Mouse (Mus musculus) midbrain, embryonic 10.5 days (tissue): ENCODE results near the gene Il17rc. TPM values are rescaled to one million over a fixed set of nuclear protein-coding genes. Genes with fewer than 3 reads are reported as not detected.

ENCODE experiments used
- DNase-seq: peaks from one replicate; pipeline ENCODE4 v3.0.0-alpha.2; 2017; ENCODE audit warnings: low spot score
- H3K27ac ChIP-seq: fragments of 300-500 bp; sonication (generic); replicated peaks from 2 replicates; pipeline ENCODE4 v1.5.1; 2016; ENCODE audit warnings: mild to moderate bottlenecking
- H3K27me3 ChIP-seq: fragments of 300-500 bp; sonication (generic); 2 replicates; pipeline ENCODE4 v1.6.1; 2016; ENCODE audit warnings: low read depth, mild to moderate bottlenecking; ENCODE audit not compliant: poor library complexity, severe bottlenecking
- H3K36me3 ChIP-seq: fragments of 300-500 bp; sonication (generic); 2 replicates; pipeline ENCODE4 v1.6.1; 2016; ENCODE audit warnings: mild to moderate bottlenecking, moderate library complexity
- H3K4me1 ChIP-seq: fragments of 300-500 bp; sonication (generic); 2 replicates; pipeline ENCODE4 v1.6.1; 2016
- H3K4me3 ChIP-seq: fragments of 300-500 bp; sonication (generic); 2 replicates; pipeline ENCODE4 v1.5.1; 2016; ENCODE audit warnings: mild to moderate bottlenecking, moderate library complexity
- H3K9me3 ChIP-seq: fragments of 300-500 bp; sonication (generic); replicated peaks from 2 replicates; pipeline ENCODE4 v1.6.1; 2016; ENCODE audit warnings: mild to moderate bottlenecking
- WGBS: fragments of 180-500 bp; shearing (Covaris S2); methylation state at CpG from one replicate; pipeline ENCODE4 v1.1.7; 2016; 5-methylcytosine and 5-hydroxymethylcytosine counted together
- polyA plus RNA-seq: library from polyadenylated mRNA; unstranded; fragments of >200 nt; fragmentation: Nextera tagmentation; extraction: Ambion mirVana; gene quantifications from 2 replicates; pipeline ENCODE4 v1.2.1, GENCODE M21; 2016

Il17rc gene
- polyA plus RNA-seq, 1 experiment from 2014 or later, result 4.4 TPM

GRCm38 (mm10) chr6:113438721-113439430 lies 32.4 kb upstream of the Il17rc start:
- H3K27me3 ChIP-seq, result no peaks in the 10 kb centered on the region
- no peak overlapping the region for H3K27ac ChIP-seq
- WGBS, result 62% methylated on average over 12 of the region's 12 CpGs
- H3K9me3 ChIP-seq, result no peaks in the 10 kb centered on the region
- H3K4me1 ChIP-seq, result peaks cover 18% of the 10 kb centered on the region
- H3K4me3 ChIP-seq, result no peak overlapping the region
- no peaks in the 10 kb centered on the region for H3K36me3 ChIP-seq
- no peak for DNase-seq

DNA sequence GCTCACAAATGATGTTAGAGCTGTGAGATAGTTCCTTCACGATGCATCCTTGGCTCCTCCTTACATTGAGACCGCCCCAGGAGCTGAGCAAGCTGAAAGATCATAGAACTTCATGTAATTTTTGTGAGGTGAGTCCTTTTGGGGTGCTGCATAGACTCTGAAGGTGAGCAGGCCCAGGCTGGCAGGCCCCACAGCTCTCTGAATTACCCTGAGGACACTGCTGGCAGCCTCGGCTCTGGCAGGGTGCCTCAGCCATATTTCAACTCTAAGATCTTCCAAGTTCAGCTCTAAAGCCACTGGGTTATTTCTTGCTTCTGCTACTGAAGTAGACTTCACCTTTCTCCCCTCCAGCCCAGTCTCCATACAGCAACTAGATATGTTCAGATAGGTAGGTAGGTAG lies 30.5 kb upstream of the Il17rc start:
- Histone ChIP-seq H3K4me1 (peaks cover 18% of the 10 kb centered on the region), H3K4me3 (no peak overlapping the region), H3K9me3 (no peaks in the 10 kb centered on the region), H3K27ac (no peak overlapping the region), H3K36me3 (peaks cover 5% of the 10 kb centered on the region), H3K27me3 (no peaks in the 10 kb centered on the region)
- no peak for DNase-seq
- WGBS, result 79% methylated on average over 3 of the region's 3 CpGs

DNA sequence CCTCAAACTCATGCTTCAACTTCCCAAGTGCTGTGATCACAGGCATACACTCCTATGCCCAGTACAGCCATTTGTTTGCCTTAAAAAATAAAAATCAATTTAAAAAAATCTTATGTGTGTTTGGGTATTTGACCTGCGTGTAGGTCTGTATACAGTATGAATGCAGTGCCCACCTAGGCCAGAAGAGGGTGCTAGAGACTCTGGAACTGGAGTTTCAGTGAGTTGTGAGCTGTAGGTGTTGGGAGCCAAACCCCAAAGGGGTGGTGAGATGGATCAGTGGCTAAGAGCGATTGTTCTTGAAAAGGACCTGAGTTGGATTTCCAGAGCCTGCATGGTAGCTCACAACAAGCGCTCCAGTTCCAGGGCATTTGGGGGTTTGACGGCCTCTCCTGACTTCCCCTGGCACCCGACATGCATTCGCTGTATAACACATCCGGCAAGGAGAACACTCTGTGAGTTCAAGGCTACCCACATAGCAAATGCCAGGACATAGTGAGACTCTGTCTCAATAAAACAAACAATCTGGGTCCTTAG lies 30.0 kb upstream of the Il17rc start:
- H3K27me3 ChIP-seq, result no peaks in the 10 kb centered on the region
- peaks cover 18% of the 10 kb centered on the region for H3K4me1 ChIP-seq
- no peak overlapping the region for H3K4me3 ChIP-seq
- 53% methylated on average over 7 of the region's 7 CpGs for WGBS
- H3K9me3 ChIP-seq, result no peaks in the 10 kb centered on the region
- H3K36me3 ChIP-seq, result peaks cover 9% of the 10 kb centered on the region
- DNase-seq, result peak; percentile 74
- H3K27ac ChIP-seq, result no peak overlapping the region

DNA sequence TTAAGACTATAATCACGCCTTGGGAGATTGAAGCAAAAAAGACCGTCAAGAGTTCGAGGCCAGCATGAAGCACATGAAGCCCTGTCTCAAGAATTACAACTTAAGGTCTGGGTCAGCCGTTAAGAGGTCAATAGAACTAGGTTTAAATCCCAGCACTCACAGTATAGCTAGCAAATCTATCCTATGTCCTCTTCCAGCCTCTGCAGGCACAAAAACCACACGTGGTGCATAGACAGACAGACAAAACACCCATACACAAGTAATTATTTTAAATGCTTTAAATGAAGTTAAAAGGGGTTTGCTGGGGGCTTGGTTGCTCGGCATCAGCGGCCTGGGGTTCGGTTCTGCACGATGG lies 29.2 kb upstream of the Il17rc start:
- no peak for DNase-seq
- H3K36me3 ChIP-seq, result peaks cover 18% of the 10 kb centered on the region
- peak overlapping the region; percentile 90 for H3K27ac ChIP-seq
- peaks cover 18% of the 10 kb centered on the region for H3K4me1 ChIP-seq
- WGBS, result 44% methylated on average over 9 of the region's 9 CpGs
- peak overlapping the region; percentile 90 for H3K4me3 ChIP-seq
- H3K9me3 ChIP-seq, result no peaks in the 10 kb centered on the region
- no peaks in the 10 kb centered on the region for H3K27me3 ChIP-seq

- peak within 1 kb of the TSS; percentile 90 for H3K27ac ChIP-seq
- 1% methylated on average over 45 of the region's 45 CpGs for WGBS
Observed at GRCm38 (mm10) chr6:113442442-113443090, 28.7 kb upstream of the Il17rc start, which contains the start of gene Jagn1. Gene Jagn1 (plus strand): TSS chr6:113442569.

DNA sequence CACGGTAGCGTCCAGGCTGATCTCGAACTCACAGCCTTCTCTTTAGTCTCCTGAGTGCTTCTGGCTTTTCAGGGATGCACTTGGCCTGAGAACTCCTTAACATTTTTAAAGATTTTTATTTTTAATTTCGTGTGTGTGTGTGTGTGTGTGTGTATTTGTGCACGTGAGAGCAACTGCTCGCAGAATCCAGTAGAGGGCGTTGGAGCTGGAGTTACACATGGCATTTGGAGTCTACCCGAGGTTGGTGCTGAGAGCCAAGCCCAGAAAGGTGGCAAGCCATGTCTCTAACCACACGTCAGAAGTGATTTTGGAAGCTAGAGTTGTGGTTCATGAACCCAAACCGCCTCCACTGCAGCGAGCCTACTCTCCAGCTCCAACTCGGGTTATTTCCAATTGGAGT lies 28.1 kb upstream of the Il17rc start:
- Histone ChIP-seq H3K27me3 (no peaks in the 10 kb centered on the region), H3K27ac (peak overlapping the region; percentile 90), H3K4me1 (peaks cover 18% of the 10 kb centered on the region), H3K9me3 (no peaks in the 10 kb centered on the region), H3K36me3 (peaks cover 28% of the 10 kb centered on the region), H3K4me3 (peak overlapping the region; percentile 90)
- DNase-seq, result no peak
- WGBS, result 52% methylated on average over 12 of the region's 12 CpGs

More at GRCm38 (mm10) chr6:113442442-113443090, 28.7 kb upstream of the Il17rc start, which contains the start of gene Jagn1:
- Histone ChIP-seq H3K4me1 (peaks cover 18% of the 10 kb centered on the region), H3K27me3 (no peaks in the 10 kb centered on the region), H3K4me3 (peak within 1 kb of the TSS; percentile 90), H3K36me3 (peaks cover 23% of the 10 kb centered on the region), H3K9me3 (no peaks in the 10 kb centered on the region)
- peak; percentile 93 for DNase-seq

GRCm38 (mm10) chr6:113444207-113444965 lies 26.8 kb upstream of the Il17rc start:
- WGBS, result 90% methylated on average over 8 of the region's 8 CpGs
- Histone ChIP-seq H3K27me3 (no peaks in the 10 kb centered on the region), H3K4me1 (peaks cover 18% of the 10 kb centered on the region), H3K9me3 (no peaks in the 10 kb centered on the region), H3K27ac (no peak overlapping the region), H3K36me3 (peaks cover 40% of the 10 kb centered on the region), H3K4me3 (no peak overlapping the region)
- no peak for DNase-seq

DNA sequence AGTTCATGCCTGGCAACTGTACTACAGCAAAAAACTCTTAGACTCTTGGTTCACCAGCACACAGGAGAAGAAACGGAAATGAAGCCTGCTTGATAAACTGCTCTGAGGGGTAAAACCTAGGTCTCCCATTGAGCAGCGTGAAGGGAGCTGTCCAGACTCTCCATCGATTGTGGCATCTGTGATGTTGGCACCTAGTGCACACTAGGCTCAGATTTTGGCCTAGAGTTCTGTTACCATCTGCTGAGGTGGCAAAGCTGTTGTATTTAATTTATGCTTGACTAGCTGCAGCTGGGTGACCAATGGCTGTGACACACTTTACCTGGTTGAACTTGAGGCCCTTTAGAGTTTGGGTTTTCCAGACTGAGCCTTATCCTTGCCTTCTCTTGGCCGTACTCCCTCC lies 23.6 kb upstream of the Il17rc start:
- Histone ChIP-seq H3K4me3 (no peak overlapping the region), H3K27ac (no peak overlapping the region), H3K36me3 (peaks cover 44% of the 10 kb centered on the region), H3K9me3 (no peaks in the 10 kb centered on the region), H3K4me1 (peaks cover 12% of the 10 kb centered on the region), H3K27me3 (no peaks in the 10 kb centered on the region)
- 95% methylated on average over 4 of the region's 4 CpGs for WGBS
- no peak for DNase-seq

DNA sequence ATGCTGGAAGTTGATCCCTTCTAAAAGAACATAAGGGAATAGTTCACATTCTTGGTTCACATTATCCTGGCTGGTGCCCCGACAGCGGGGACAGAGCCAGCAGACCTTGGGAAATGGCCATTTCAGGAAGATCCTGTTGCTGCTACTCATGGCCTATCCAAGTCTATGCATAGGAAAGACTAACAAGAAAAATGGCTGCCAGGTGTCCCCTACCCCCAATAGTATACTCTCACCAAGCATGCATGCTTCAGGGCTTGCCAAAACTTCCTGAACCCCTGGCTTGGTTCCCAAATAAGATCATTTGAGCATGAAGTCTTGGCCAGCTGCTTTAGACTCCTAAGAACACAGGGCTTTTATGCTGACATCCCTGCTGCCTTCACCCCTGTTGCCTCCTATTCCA lies 19.4 kb upstream of the Il17rc start:
- Histone ChIP-seq H3K4me1 (no peaks in the 10 kb centered on the region), H3K27me3 (no peaks in the 10 kb centered on the region), H3K36me3 (peaks cover 29% of the 10 kb centered on the region), H3K27ac (no peak overlapping the region), H3K4me3 (no peak overlapping the region), H3K9me3 (no peaks in the 10 kb centered on the region)
- WGBS, result 96% methylated on average over 2 of the region's 2 CpGs
- DNase-seq, result no peak

- WGBS, result 74% methylated on average over 5 of the region's 5 CpGs
- no peak overlapping the region for H3K4me3 ChIP-seq
- H3K27me3 ChIP-seq, result no peaks in the 10 kb centered on the region
- no peak for DNase-seq
- H3K36me3 ChIP-seq, result no peaks in the 10 kb centered on the region
- no peaks in the 10 kb centered on the region for H3K9me3 ChIP-seq
- no peaks in the 10 kb centered on the region for H3K4me1 ChIP-seq
- no peak overlapping the region for H3K27ac ChIP-seq
Observed at GRCm38 (mm10) chr6:113455007-113455406, 16.2 kb upstream of the Il17rc start.

GRCm38 (mm10) chr6:113457952-113458534 lies 13.2 kb upstream of the Il17rc start, which contains the start of gene Il17re:
Gene Il17re (plus strand): TSS chr6:113458484.
- Histone ChIP-seq H3K9me3 (no peaks in the 10 kb centered on the region), H3K4me3 (no peak within 1 kb of the TSS), H3K27ac (0 out of 2 replicates have a peak within 1 kb of the TSS, but pooled peaks have one; percentile 3), H3K36me3 (no peaks in the 10 kb centered on the region), H3K4me1 (no peaks in the 10 kb centered on the region), H3K27me3 (no peaks in the 10 kb centered on the region)
- DNase-seq, result no peak
- 81% methylated on average over 10 of the region's 10 CpGs for WGBS

GRCm38 (mm10) chr6:113458635-113459034 lies 12.6 kb upstream of the Il17rc start:
- H3K4me1 ChIP-seq, result no peaks in the 10 kb centered on the region
- WGBS, result 74% methylated on average over 10 of the region's 10 CpGs
- H3K9me3 ChIP-seq, result no peaks in the 10 kb centered on the region
- DNase-seq, result no peak
- H3K27me3 ChIP-seq, result no peaks in the 10 kb centered on the region
- no peaks in the 10 kb centered on the region for H3K36me3 ChIP-seq
- no peak overlapping the region for H3K4me3 ChIP-seq
- H3K27ac ChIP-seq, result 0 out of 2 replicates have a peak overlapping the region, but pooled peaks have one; percentile 3
